Mouse (Mus musculus): ENCODE measurements around the gene B4galnt3. TPM values are rescaled to one million over a fixed set of nuclear protein-coding genes. Genes with fewer than 3 reads are reported as not detected.

Gene B4galnt3
- polyA plus RNA-seq, 1 experiment from 2014 or later = 1.2 TPM

GRCm38 (mm10) chr6:120240461-120240860 lies 53.9 kb downstream of the B4galnt3 start:
- no peaks in the 10 kb centered on the region for H3K4me1 ChIP-seq
- no peak overlapping the region for H3K4me3 ChIP-seq
- H3K9me3 ChIP-seq (replicated peaks) = no peaks in the 10 kb centered on the region
- no peak overlapping the region for H3K27ac ChIP-seq
- WGBS = 85% methylated on average over 5 of the region's 5 CpGs
- ATAC-seq (ENCODE audit: low FRiP score) = no peak
- H3K9ac ChIP-seq = no peak overlapping the region
- no peaks in the 10 kb centered on the region for H3K36me3 ChIP-seq
- no peak overlapping the region for H3K4me2 ChIP-seq (replicated peaks)
- H3K27me3 ChIP-seq = no peaks in the 10 kb centered on the region

- no peaks in the 10 kb centered on the region for H3K27me3 ChIP-seq
- H3K9me3 ChIP-seq (replicated peaks) = no peaks in the 10 kb centered on the region
- no peak for ATAC-seq (ENCODE audit: low FRiP score)
- peaks cover 2% of the 10 kb centered on the region; the same call in 1 of the 2 replicates for H3K4me1 ChIP-seq
- no peak overlapping the region for H3K27ac ChIP-seq
- H3K4me2 ChIP-seq (replicated peaks) = no peak overlapping the region
- H3K9ac ChIP-seq = no peak overlapping the region
- no peaks in the 10 kb centered on the region for H3K36me3 ChIP-seq
- no peak overlapping the region for H3K4me3 ChIP-seq
- 54% methylated on average over 7 of the region's 7 CpGs for WGBS
Observed at GRCm38 (mm10) chr6:120235874-120236273, 58.5 kb downstream of the B4galnt3 start.

- ATAC-seq (ENCODE audit: low FRiP score) = no peak
- no peaks in the 10 kb centered on the region for H3K27me3 ChIP-seq
- H3K4me2 ChIP-seq (replicated peaks) = no peak overlapping the region
- H3K9me3 ChIP-seq (replicated peaks) = no peaks in the 10 kb centered on the region
- H3K4me1 ChIP-seq = peaks cover 2% of the 10 kb centered on the region; the same call in 1 of the 2 replicates
- no peaks in the 10 kb centered on the region for H3K36me3 ChIP-seq
- H3K9ac ChIP-seq = no peak overlapping the region
- 94% methylated on average over 6 of the region's 6 CpGs for WGBS
- no peak overlapping the region for H3K27ac ChIP-seq
- H3K4me3 ChIP-seq = no peak overlapping the region
Observed at GRCm38 (mm10) chr6:120232885-120233284, 61.5 kb downstream of the B4galnt3 start.

- no peak for ATAC-seq (ENCODE audit: low FRiP score)
- no peaks in the 10 kb centered on the region for H3K9me3 ChIP-seq (replicated peaks)
- 24% methylated on average over 1 of the region's 1 CpGs for WGBS
- H3K9ac ChIP-seq = no peak overlapping the region
- peaks cover 9% of the 10 kb centered on the region for H3K4me1 ChIP-seq
- H3K4me2 ChIP-seq (replicated peaks) = no peak overlapping the region
- no peaks in the 10 kb centered on the region for H3K27me3 ChIP-seq
- H3K4me3 ChIP-seq = no peak overlapping the region
- H3K27ac ChIP-seq = no peak overlapping the region
- no peaks in the 10 kb centered on the region for H3K36me3 ChIP-seq
Observed at GRCm38 (mm10) chr6:120230441-120230840, 63.9 kb downstream of the B4galnt3 start.

- peaks cover 9% of the 10 kb centered on the region for H3K4me1 ChIP-seq
- no peaks in the 10 kb centered on the region for H3K9me3 ChIP-seq (replicated peaks)
- H3K27ac ChIP-seq = no peak overlapping the region
- H3K36me3 ChIP-seq = no peaks in the 10 kb centered on the region
- no peak for ATAC-seq (ENCODE audit: low FRiP score)
- H3K27me3 ChIP-seq = no peaks in the 10 kb centered on the region
- no peak overlapping the region for H3K4me3 ChIP-seq
- WGBS = 77% methylated on average over 7 of the region's 7 CpGs
- no peak overlapping the region for H3K9ac ChIP-seq
- no peak overlapping the region for H3K4me2 ChIP-seq (replicated peaks)
Observed at GRCm38 (mm10) chr6:120229806-120230205, 64.6 kb downstream of the B4galnt3 start.

GRCm38 (mm10) chr6:120227068-120227467 lies 67.3 kb downstream of the B4galnt3 start:
- Histone ChIP-seq H3K4me2 (replicated peaks) (no peak overlapping the region), H3K27ac (no peak overlapping the region), H3K36me3 (no peaks in the 10 kb centered on the region), H3K4me3 (no peak overlapping the region), H3K27me3 (no peaks in the 10 kb centered on the region), H3K9me3 (replicated peaks) (no peaks in the 10 kb centered on the region), H3K9ac (no peak overlapping the region), H3K4me1 (peaks cover 7% of the 10 kb centered on the region; the same call in 1 of the 2 replicates)
- WGBS = 93% methylated on average over 7 of the region's 7 CpGs
- no peak for ATAC-seq (ENCODE audit: low FRiP score)

- Histone ChIP-seq H3K27me3 (no peaks in the 10 kb centered on the region), H3K36me3 (no peaks in the 10 kb centered on the region), H3K9me3 (replicated peaks) (no peaks in the 10 kb centered on the region), H3K4me3 (no peak overlapping the region), H3K9ac (no peak overlapping the region), H3K27ac (no peak overlapping the region), H3K4me1 (peaks cover 7% of the 10 kb centered on the region; the same call in 1 of the 2 replicates), H3K4me2 (replicated peaks) (no peak overlapping the region)
- 63% methylated on average over 6 of the region's 6 CpGs for WGBS
- no peak for ATAC-seq (ENCODE audit: low FRiP score)
Observed at GRCm38 (mm10) chr6:120225355-120225754, 69.0 kb downstream of the B4galnt3 start.

- WGBS = 28% methylated on average over 6 of the region's 6 CpGs
Observed at GRCm38 (mm10) chr6:120222669-120223068, 71.7 kb downstream of the B4galnt3 start.

GRCm38 (mm10) chr6:120219281-120219680 lies 75.1 kb downstream of the B4galnt3 start:
- Histone ChIP-seq H3K4me3 (no peak overlapping the region), H3K9ac (no peak overlapping the region), H3K27me3 (no peaks in the 10 kb centered on the region), H3K9me3 (replicated peaks) (no peaks in the 10 kb centered on the region), H3K27ac (no peak overlapping the region), H3K36me3 (no peaks in the 10 kb centered on the region), H3K4me2 (replicated peaks) (no peak overlapping the region), H3K4me1 (no peaks in the 10 kb centered on the region)
- no peak for ATAC-seq (ENCODE audit: low FRiP score)
- WGBS = 83% methylated on average over 2 of the region's 2 CpGs

More at GRCm38 (mm10) chr6:120222669-120223068, 71.7 kb downstream of the B4galnt3 start:
- Histone ChIP-seq H3K27ac (no peak overlapping the region), H3K9me3 (replicated peaks) (no peaks in the 10 kb centered on the region), H3K9ac (no peak overlapping the region), H3K4me2 (replicated peaks) (no peak overlapping the region), H3K4me1 (peaks cover 7% of the 10 kb centered on the region; the same call in 1 of the 2 replicates), H3K36me3 (no peaks in the 10 kb centered on the region), H3K4me3 (no peak overlapping the region), H3K27me3 (no peaks in the 10 kb centered on the region)
- no peak for ATAC-seq (ENCODE audit: low FRiP score)

GRCm38 (mm10) chr6:120216702-120217101 lies 77.7 kb downstream of the B4galnt3 start:
- ATAC-seq (ENCODE audit: low FRiP score) = no peak
- H3K27ac ChIP-seq = no peak overlapping the region
- no peaks in the 10 kb centered on the region for H3K9me3 ChIP-seq (replicated peaks)
- no peaks in the 10 kb centered on the region for H3K36me3 ChIP-seq
- H3K4me3 ChIP-seq = no peak overlapping the region
- no peaks in the 10 kb centered on the region for H3K27me3 ChIP-seq
- WGBS = 65% methylated on average over 1 of the region's 1 CpGs
- H3K4me2 ChIP-seq (replicated peaks) = no peak overlapping the region
- H3K9ac ChIP-seq = no peak overlapping the region
- H3K4me1 ChIP-seq = no peaks in the 10 kb centered on the region

GRCm38 (mm10) chr6:120211536-120211935 lies 82.8 kb downstream of the B4galnt3 start:
- Histone ChIP-seq H3K27me3 (no peaks in the 10 kb centered on the region), H3K36me3 (no peaks in the 10 kb centered on the region), H3K4me3 (no peak overlapping the region), H3K9me3 (replicated peaks) (no peaks in the 10 kb centered on the region), H3K9ac (no peak overlapping the region), H3K27ac (no peak overlapping the region), H3K4me1 (no peaks in the 10 kb centered on the region), H3K4me2 (replicated peaks) (no peak overlapping the region)
- no peak for ATAC-seq (ENCODE audit: low FRiP score)
- WGBS = 77% methylated on average over 6 of the region's 6 CpGs

- no peak overlapping the region for H3K4me2 ChIP-seq (replicated peaks)
- H3K4me3 ChIP-seq = no peak overlapping the region
- ATAC-seq (ENCODE audit: low FRiP score) = no peak
- no peaks in the 10 kb centered on the region for H3K36me3 ChIP-seq
- H3K9me3 ChIP-seq (replicated peaks) = no peaks in the 10 kb centered on the region
- WGBS = 90% methylated on average over 5 of the region's 5 CpGs
- peaks cover 15% of the 10 kb centered on the region for H3K4me1 ChIP-seq
- H3K9ac ChIP-seq = no peak overlapping the region
- H3K27ac ChIP-seq = no peak overlapping the region
- peaks cover 3% of the 10 kb centered on the region; the same call in 1 of the 2 replicates for H3K27me3 ChIP-seq
Observed at GRCm38 (mm10) chr6:120206586-120206985, 87.8 kb downstream of the B4galnt3 start.

GRCm38 (mm10) chr6:120202406-120202805 lies 92.0 kb downstream of the B4galnt3 start:
- peaks cover 23% of the 10 kb centered on the region for H3K4me1 ChIP-seq
- H3K4me2 ChIP-seq (replicated peaks) = no peak overlapping the region
- H3K36me3 ChIP-seq = no peaks in the 10 kb centered on the region
- no peak overlapping the region for H3K9ac ChIP-seq
- H3K27me3 ChIP-seq = peaks cover 3% of the 10 kb centered on the region; the same call in 1 of the 2 replicates
- H3K27ac ChIP-seq = peak overlapping the region; percentile 23; the same call in 1 of the 2 replicates
- ATAC-seq (ENCODE audit: low FRiP score) = peak; percentile 57
- WGBS = 43% methylated on average over 8 of the region's 8 CpGs
- H3K9me3 ChIP-seq (replicated peaks) = no peaks in the 10 kb centered on the region
- no peak overlapping the region for H3K4me3 ChIP-seq

All from hindbrain, embryonic 12.5 days (tissue).